Mouse (Mus musculus) ES-E14 (cell line): Measurements from ENCODE around the gene Ucp1. TPM values are rescaled to one million over a fixed set of nuclear protein-coding genes. Genes with fewer than 3 reads are reported as not detected.

Source experiments
- DNase-seq: peaks from one replicate; pipeline ENCODE4 v3.0.0-alpha.2; 2013; ENCODE audit warnings: low read depth, low spot score
- H3K27ac ChIP-seq: 2 replicates; pipeline ENCODE4 v1.5.1; 2012; ENCODE audit warnings: low read depth, mild to moderate bottlenecking, low read length, moderate library complexity, mixed read lengths; ENCODE audit not compliant: poor library complexity, insufficient read depth, severe bottlenecking
- H3K36me3 ChIP-seq: 2 replicates; pipeline ENCODE4 v1.6.1; 2012; ENCODE audit warnings: mild to moderate bottlenecking, low read length, moderate library complexity, mixed read lengths; ENCODE audit not compliant: control insufficient read depth, poor library complexity, insufficient read depth, severe bottlenecking
- H3K4me1 ChIP-seq, 2 experiments: fragments of 150-350 bp in 1 of 2; sonication (generic) in 1 of 2; 2 replicates each; pipeline ENCODE4 v1.6.1; 2012; ENCODE audit warnings: low read length in 2 of 2, mild to moderate bottlenecking in 1 of 2, mixed read lengths in 1 of 2; ENCODE audit not compliant: control insufficient read depth in 2 of 2, insufficient read depth in 2 of 2, poor library complexity in 1 of 2
- H3K4me3 ChIP-seq, 2 experiments: fragments of 150-350 bp in 1 of 2; sonication (generic) in 1 of 2; 2 replicates each; pipeline ENCODE4 v1.5.1; 2012; ENCODE audit warnings: low read length in 2 of 2, low read depth in 1 of 2, mild to moderate bottlenecking in 1 of 2, mixed read lengths in 1 of 2; ENCODE audit not compliant: insufficient read depth in 1 of 2, poor library complexity in 1 of 2, severe bottlenecking in 1 of 2
- H3K9ac ChIP-seq: 2 replicates; pipeline ENCODE4 v1.6.1; 2012; ENCODE audit warnings: low read depth, mild to moderate bottlenecking, low read length, mixed read lengths; ENCODE audit not compliant: poor library complexity, insufficient read depth, severe bottlenecking
- H3K9me3 ChIP-seq: fragments of 150-350 bp; sonication (generic); 2 replicates; pipeline ENCODE4 v1.6.1; 2012; ENCODE audit warnings: low read depth, mild to moderate bottlenecking, low read length; ENCODE audit not compliant: control insufficient read depth, insufficient read depth
- CHD2 ChIP-seq: IDR thresholded peaks from 2 replicates; pipeline ENCODE4 v1.6.1; 2014; ENCODE audit warnings: mild to moderate bottlenecking, low read depth, low read length, inconsistent platforms
- HCFC1 ChIP-seq: IDR thresholded peaks from 2 replicates; pipeline ENCODE4 v1.6.1; 2012; ENCODE audit warnings: low read length, inconsistent platforms, borderline replicate concordance; ENCODE audit not compliant: insufficient read depth
- MAFK ChIP-seq: IDR thresholded peaks from 2 replicates; pipeline ENCODE4 v1.6.1; 2014; ENCODE audit warnings: mild to moderate bottlenecking, low read depth, low read length, inconsistent platforms; ENCODE audit not compliant: insufficient read depth
- ZC3H11A ChIP-seq: IDR thresholded peaks from 2 replicates; pipeline ENCODE4 v1.6.1; 2012; ENCODE audit warnings: low read depth, mild to moderate bottlenecking, inconsistent platforms, low read length, borderline replicate concordance
- ZNF384 ChIP-seq: IDR thresholded peaks from 2 replicates; pipeline ENCODE4 v1.6.1; 2012; ENCODE audit warnings: low read depth, low read length, inconsistent platforms
- in situ Hi-C, 2 experiments: fragments of 600-800 bp; cut with MboI; formaldehyde crosslinking; loops; one replicate each; pipeline ENCODE4 v1.15.1; 2025; ENCODE audit warnings: low sequenced_read_pairs in 2 of 2, inconsistent platforms in 1 of 2; ENCODE audit not compliant: unreplicated experiment in 2 of 2
- total RNA-seq: library from RNA; depleted of rRNA; stranded (reverse); fragments of 300-350 nt; gene quantifications from 2 replicates; pipeline ENCODE4 v1.2.3, GENCODE M21; 2012; rRNA removed

The Ucp1 gene
- total RNA-seq, 1 experiment = 0.13 TPM

GRCm38 (mm10) chr8:83332864-83333263, 42.7 kb downstream of the Ucp1 start:
- Histone ChIP-seq H3K36me3 (no peaks in the 10 kb centered on the region), H3K4me3 (peak overlapping the region; percentile 48 to 59), H3K9me3 (no peaks in the 10 kb centered on the region), H3K4me1 (no peaks in the 10 kb centered on the region), H3K9ac (no peak overlapping the region), H3K27ac (no peak overlapping the region)
- DNase-seq = no peak
- in situ Hi-C loops = no loop called here
- no peak for TF ChIP-seq CHD2
- no peak for TF ChIP-seq MAFK
- no peak for TF ChIP-seq ZC3H11A
- TF ChIP-seq ZNF384 = no peak
- TF ChIP-seq HCFC1 = no peak

DNA sequence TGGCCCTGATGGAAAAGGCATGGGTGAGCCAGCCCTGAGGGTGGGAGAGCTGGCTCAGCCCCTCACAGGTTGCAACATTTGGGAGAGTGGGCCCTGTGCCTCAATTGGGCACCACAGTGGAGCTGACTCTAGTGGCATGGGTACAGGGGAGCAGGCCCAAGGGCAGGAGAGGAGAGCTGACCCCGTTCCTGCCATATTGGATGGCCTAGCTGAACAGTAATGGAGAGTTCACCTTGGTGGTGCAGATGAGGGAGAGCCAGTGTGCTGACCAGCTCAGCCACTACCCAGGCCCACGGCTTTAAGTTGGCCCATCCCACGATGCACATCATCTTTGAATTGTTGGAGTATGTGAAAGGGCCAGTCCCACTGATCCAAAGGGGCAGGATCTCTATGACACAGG, 51.9 kb downstream of the Ucp1 start:
- Histone ChIP-seq H3K27ac (no peak overlapping the region), H3K9ac (no peak overlapping the region), H3K36me3 (no peaks in the 10 kb centered on the region), H3K4me3 (no peak overlapping the region), H3K9me3 (no peaks in the 10 kb centered on the region), H3K4me1 (peaks cover 0 to 2% of the 10 kb centered on the region in 2 experiments; a peak in 1 of 4 replicates)
- no peak for DNase-seq
- in situ Hi-C loops = loop anchor here in 1 of 2 experiments (10.0 kb wide), 1 partner anchor 247 kb away; no protein-coding TSS in a partner anchor
- TF ChIP-seq ZNF384 (no peak), ZC3H11A (no peak), MAFK (no peak), CHD2 (no peak)

GRCm38 (mm10) chr8:83342693-83343092, 52.5 kb downstream of the Ucp1 start:
- Histone ChIP-seq H3K4me3 (no peak overlapping the region), H3K9ac (no peak overlapping the region), H3K4me1 (peaks cover 0 to 2% of the 10 kb centered on the region in 2 experiments; a peak in 1 of 4 replicates), H3K9me3 (no peaks in the 10 kb centered on the region), H3K36me3 (no peaks in the 10 kb centered on the region), H3K27ac (no peak overlapping the region)
- in situ Hi-C loops = loop anchor here in 1 of 2 experiments (10.0 kb wide), 1 partner anchor 248 kb away; no protein-coding TSS in a partner anchor
- TF ChIP-seq HCFC1 = no peak
- TF ChIP-seq ZNF384 = no peak
- no peak for TF ChIP-seq MAFK
- TF ChIP-seq CHD2 = no peak
- TF ChIP-seq ZC3H11A = peak; percentile 60; the same call in 1 of the 2 replicates
- no peak for DNase-seq

Other genes starting within 250 kb of the Ucp1 start
- gene Tbc1d9, start 125.0 kb upstream of the Ucp1 start, total RNA-seq = 6.4 and 7.1 TPM in 2 replicates
- 0.58 and 1.0 TPM in 2 replicates for gene Gm10645, start 124.2 kb upstream of the Ucp1 start, total RNA-seq
- 8.9 and 10.7 TPM in 2 replicates for gene Elmod2, start 42.1 kb downstream of the Ucp1 start, total RNA-seq
- gene Mgat4d, start 58.1 kb downstream of the Ucp1 start, total RNA-seq = 0.31 and 0.32 TPM in 2 replicates
- gene Clgn, start 99.5 kb downstream of the Ucp1 start, total RNA-seq = 13.0 and 19.2 TPM in 2 replicates
- 40.8 and 76.5 TPM in 2 replicates for gene Scoc, start 168.0 kb downstream of the Ucp1 start, total RNA-seq
- not detected in 2 replicates for gene Olfr370, start 245.4 kb downstream of the Ucp1 start, total RNA-seq